Mouse (Mus musculus) kidney, adult 2 months (tissue): ENCODE data around the gene Tbl1xr1.

Experiments
- CTCF ChIP-seq: fragments of 200-500 bp; conservative IDR thresholded peaks from 2 replicates; pipeline ENCODE4 v1.5.1; 2011; ENCODE audit warnings: low read depth, mild to moderate bottlenecking, control low read depth, low read length, moderate library complexity, mixed read lengths; ENCODE audit not compliant: insufficient read depth, insufficient read length
- POLR2A ChIP-seq: fragments of 200-500 bp; IDR thresholded peaks from one replicate; pipeline ENCODE4 v1.6.1; 2011; ENCODE audit warnings: low read depth, low read length, control low read depth

GRCm38 (mm10) chr3:22194185-22194856 is 117.9 kb downstream of the Tbl1xr1 start:
- TF ChIP-seq POLR2A (no peak), CTCF (no peak)
